Mouse (Mus musculus) liver, postnatal 0 days (tissue): ENCODE measurements around the gene Usp29.

Source experiments
- CTCF ChIP-seq: sonication (generic); IDR thresholded peaks from 2 replicates; pipeline ENCODE4 v1.5.1; 2016; ENCODE audit warnings: antibody characterized with exemption, low read depth
- EP300 ChIP-seq: IDR thresholded peaks from 2 replicates; pipeline ENCODE4 v1.6.1; 2016; ENCODE audit warnings: antibody characterized with exemption, low read depth, mild to moderate bottlenecking

DNA sequence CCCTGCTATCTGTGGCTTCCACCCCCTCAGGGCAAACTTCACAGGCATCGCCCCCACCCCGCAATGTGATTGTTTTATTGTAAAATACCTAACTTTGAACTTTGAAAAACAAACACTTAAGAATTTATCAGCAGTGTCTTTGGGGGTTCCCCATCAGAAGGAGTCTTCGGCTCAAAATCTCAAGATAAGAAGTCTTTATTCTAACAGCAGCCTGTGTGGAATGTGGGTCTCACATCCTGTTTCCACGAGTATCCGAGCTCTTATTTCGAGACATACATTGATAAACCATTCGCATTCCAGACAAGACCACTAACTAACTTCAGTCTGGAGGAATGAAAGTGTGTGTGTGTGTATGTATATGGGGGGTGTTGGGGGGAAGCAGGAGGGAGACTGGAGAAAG lies 180.1 kb downstream of the Usp29 start:
- no peak for TF ChIP-seq CTCF
- no peak for TF ChIP-seq EP300
